Mouse (Mus musculus): ENCODE data around the gene 1810037I17Rik.

DNA sequence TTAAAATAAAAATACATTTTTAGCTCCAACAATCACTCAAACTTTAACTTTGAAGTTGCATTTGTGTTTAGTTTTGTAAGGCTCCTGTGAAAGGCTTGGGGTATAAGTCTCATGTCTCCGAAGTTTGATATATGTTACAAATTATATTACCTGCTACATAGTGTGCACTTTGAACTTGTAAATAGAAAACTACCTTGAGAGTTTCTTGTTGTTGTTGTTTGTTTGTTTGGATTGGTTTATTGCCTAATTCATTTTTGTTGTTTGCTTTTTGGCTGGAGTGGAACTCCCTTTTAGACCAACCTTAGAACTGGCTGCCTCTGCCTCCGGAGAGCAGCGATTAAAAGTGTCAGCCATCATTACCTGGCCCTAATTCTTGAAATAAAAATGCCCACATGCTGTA lies 29.2 kb upstream of the 1810037I17Rik start, which contains the start of gene Fabp2:
- TF ChIP-seq HCFC1 (IDR thresholded peaks at IDR 0.05; ENCODE audit: borderline replicate concordance, insufficient read depth, low read length) (no peak), CHD2 (IDR thresholded peaks at IDR 0.05; ENCODE audit: low read depth, low read length) (no peak), MAFK (IDR thresholded peaks at IDR 0.05; ENCODE audit: insufficient read depth, low read depth, low read length) (no peak), ZNF384 (IDR thresholded peaks at IDR 0.05; ENCODE audit: low read depth, low read length) (no peak)
